Comparison of ENCODE assay signal across 8 mouse cellular contexts in the genomic region with DNA sequence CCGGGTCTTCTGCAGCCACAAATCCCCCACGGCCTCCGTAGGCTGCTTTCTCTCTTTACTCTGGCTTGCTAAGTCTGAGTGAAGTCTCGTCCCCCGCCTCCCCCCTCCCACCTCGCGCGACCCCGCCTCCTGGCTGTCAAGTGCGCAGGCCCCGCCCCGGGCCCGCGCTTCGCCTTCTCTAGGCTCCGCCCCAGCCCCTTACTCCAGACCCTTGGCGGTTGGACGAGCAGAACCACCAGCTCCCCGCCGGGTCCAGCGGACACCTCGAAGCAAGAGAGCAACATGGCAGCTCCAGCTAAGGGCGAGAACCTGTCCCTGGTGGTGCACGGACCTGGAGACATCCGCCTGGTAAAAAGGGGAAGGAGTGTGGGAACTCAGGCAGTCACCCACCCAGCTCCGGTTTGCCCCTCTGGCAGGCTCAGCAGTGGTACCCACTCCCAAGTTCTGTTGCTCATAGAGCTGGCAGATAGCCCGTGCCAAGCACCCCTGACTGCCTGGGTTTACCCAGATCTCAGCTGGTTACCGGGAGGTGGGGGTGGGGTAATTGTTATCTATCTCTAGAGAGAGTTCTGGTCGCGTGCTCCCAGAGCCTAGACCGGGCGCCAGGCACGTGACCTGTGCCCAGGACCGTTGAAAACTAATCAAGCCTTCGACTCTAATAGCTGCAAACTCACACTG. TPM values are rescaled to one million over a fixed set of nuclear protein-coding genes. Genes with fewer than 3 reads are reported as not detected.
DNase-seq lines count a peak whose midpoint lies in the region; ATAC-seq and TF ChIP-seq lines count a peak whose summit lies in the region.

TSS of gene Sord (plus strand) at position 139 of the 678 bp plus-strand sequence.

- no peaks in the 10 kb centered on the region for H3K27me3 ChIP-seq in CH12.LX (replicated peaks)
- H3K27me3 ChIP-seq in forebrain, embryonic 11.5 days (ENCODE audit: control insufficient read depth, insufficient read depth, low read length) = no peaks in the 10 kb centered on the region
- no peaks in the 10 kb centered on the region for H3K27me3 ChIP-seq in heart, embryonic 15.5 days
- no peaks in the 10 kb centered on the region for H3K27me3 ChIP-seq in liver, embryonic 13.5 days
- H3K27me3 ChIP-seq in stomach, embryonic 14.5 days (ENCODE audit: control insufficient read depth, insufficient read depth, low read length) = no peaks in the 10 kb centered on the region

- no peak; the same call in 1 of the 2 replicates for TF ChIP-seq POLR2A in CH12.LX (IDR thresholded peaks at IDR 0.05; ENCODE audit: low read depth, low read length)

- WGBS in forebrain, embryonic 11.5 days = under 1% methylated on average over 35 of the region's 35 CpGs
- WGBS in heart, embryonic 15.5 days = 1% methylated on average over 35 of the region's 35 CpGs
- WGBS in liver, embryonic 13.5 days (ENCODE audit: insufficient replicate concordance) = under 1% methylated on average over 35 of the region's 35 CpGs
- WGBS in stomach, embryonic 14.5 days = under 1% methylated on average over 35 of the region's 35 CpGs

- H3K79me2 ChIP-seq in CH12.LX (replicated peaks; ENCODE audit: control insufficient read depth, extremely low read depth, insufficient read depth, poor library complexity, severe bottlenecking) = no peaks in the 10 kb centered on the region

- no peak within 1 kb of the TSS for H3K27ac ChIP-seq in CH12.LX (ENCODE audit: insufficient read depth, low read depth)
- H3K27ac ChIP-seq in forebrain, embryonic 11.5 days (ENCODE audit: low read depth, low read length) = peak within 1 kb of the TSS; percentile 58; the same call in 1 of the 2 replicates
- peak within 1 kb of the TSS; percentile 76 for H3K27ac ChIP-seq in heart, embryonic 15.5 days
- peak within 1 kb of the TSS; percentile 90 for H3K27ac ChIP-seq in liver, embryonic 13.5 days
- no peak within 1 kb of the TSS for H3K27ac ChIP-seq in stomach, embryonic 14.5 days (ENCODE audit: low read length)

- H3K4me3 ChIP-seq in CH12.LX (replicated peaks in 1 of 3; ENCODE audit: low read depth in 2 of 3, low read length in 2 of 3, poor library complexity in 1 of 3) = peak within 1 kb of the TSS; percentile 63 to 75 (median 73)
- peak within 1 kb of the TSS; percentile 51 for H3K4me3 ChIP-seq in forebrain, embryonic 11.5 days (ENCODE audit: low read depth, low read length)
- peak within 1 kb of the TSS; percentile 66 for H3K4me3 ChIP-seq in heart, embryonic 15.5 days
- H3K4me3 ChIP-seq in liver, embryonic 13.5 days (replicated peaks) = peak within 1 kb of the TSS; percentile 76
- peak within 1 kb of the TSS; percentile 56 for H3K4me3 ChIP-seq in stomach, embryonic 14.5 days (ENCODE audit: low read depth, low read length)

- in situ Hi-C loops in CH12.LX (cut with MboI; ENCODE audit: low pct_ligation_motif_present, low pct_unique_long_range_greater_than_20kb, low sequenced_read_pairs) = no loop called here

- DNase-seq in CH12.LX (ENCODE audit: extremely low read depth) = peak; percentile 58
- DNase-seq in c-Kit-positive CD71-negative TER-119-negative erythroid progenitor cells, embryonic 14.5 days (ENCODE audit: low read depth) = peak; percentile 53
- peak; percentile 97 for DNase-seq in forebrain, embryonic 11.5 days (ENCODE audit: low spot score)
- peak; percentile 89 for DNase-seq in kidney, postnatal 14 days
- DNase-seq in liver, embryonic 13.5 days = peak; percentile 63
- peak; percentile 41 to 49 for DNase-seq in natural killer cell, adult 2 months (ENCODE audit: low spot score in 2 of 2)

- TF ChIP-seq EP300 in CH12.LX (IDR thresholded peaks at IDR 0.05; ENCODE audit: low read length) = no peak

- H3K9ac ChIP-seq in CH12.LX (ENCODE audit: insufficient read depth, low read depth) = peak within 1 kb of the TSS; percentile 45
- H3K9ac ChIP-seq in forebrain, embryonic 11.5 days (ENCODE audit: low read length) = peak within 1 kb of the TSS; percentile 51
- H3K9ac ChIP-seq in heart, embryonic 15.5 days = peak within 1 kb of the TSS; percentile 63
- peak within 1 kb of the TSS; percentile 85 for H3K9ac ChIP-seq in liver, embryonic 13.5 days
- peak within 1 kb of the TSS; percentile 25; the same call in 1 of the 2 replicates for H3K9ac ChIP-seq in stomach, embryonic 14.5 days (replicated peaks; ENCODE audit: low read depth, low read length)

- dilution Hi-C loops in CH12.LX (cut with MboI; ENCODE audit: extremely low pct_ligation_motif_present, extremely low pct_unique_long_range_greater_than_20kb, low sequenced_read_pairs) = no loop called here

- H3K9me3 ChIP-seq in CH12.LX (replicated peaks; ENCODE audit: low read length) = no peaks in the 10 kb centered on the region
- H3K9me3 ChIP-seq in forebrain, embryonic 11.5 days (ENCODE audit: control insufficient read depth, low read length) = no peaks in the 10 kb centered on the region
- H3K9me3 ChIP-seq in heart, embryonic 15.5 days (replicated peaks) = no peaks in the 10 kb centered on the region
- no peaks in the 10 kb centered on the region for H3K9me3 ChIP-seq in liver, embryonic 13.5 days (replicated peaks)
- no peaks in the 10 kb centered on the region for H3K9me3 ChIP-seq in stomach, embryonic 14.5 days (ENCODE audit: control insufficient read depth, low read depth, low read length)

- peaks cover 8 to 13% of the 10 kb centered on the region in 2 experiments; a peak in 3 of 4 replicates for H3K4me1 ChIP-seq in CH12.LX (ENCODE audit: control insufficient read depth in 1 of 2, insufficient read depth in 2 of 2)
- H3K4me1 ChIP-seq in forebrain, embryonic 11.5 days (replicated peaks; ENCODE audit: control insufficient read depth, insufficient read depth, low read length) = no peaks in the 10 kb centered on the region; the same call in 1 of the 2 replicates
- H3K4me1 ChIP-seq in heart, embryonic 15.5 days (replicated peaks) = peaks cover 17% of the 10 kb centered on the region
- peaks cover 68% of the 10 kb centered on the region for H3K4me1 ChIP-seq in liver, embryonic 13.5 days (replicated peaks)
- 0 out of 2 replicates have a peak, but pooled peaks cover 2% of the 10 kb centered on the region for H3K4me1 ChIP-seq in stomach, embryonic 14.5 days (ENCODE audit: control insufficient read depth, insufficient read depth, low read length)

- H3K36me3 ChIP-seq in CH12.LX (replicated peaks in 1 of 2; ENCODE audit: control insufficient read depth in 1 of 2, insufficient read depth in 1 of 2, low read length in 1 of 2) = no peaks in the 10 kb centered on the region
- no peaks in the 10 kb centered on the region for H3K36me3 ChIP-seq in forebrain, embryonic 11.5 days (ENCODE audit: control insufficient read depth, insufficient read depth, low read length)
- H3K36me3 ChIP-seq in heart, embryonic 15.5 days = no peaks in the 10 kb centered on the region
- no peaks in the 10 kb centered on the region for H3K36me3 ChIP-seq in liver, embryonic 13.5 days
- no peaks in the 10 kb centered on the region for H3K36me3 ChIP-seq in stomach, embryonic 14.5 days (ENCODE audit: control insufficient read depth, insufficient read depth, low read length)

- peak within 1 kb of the TSS; percentile 66 for H3K4me2 ChIP-seq in CH12.LX (ENCODE audit: insufficient read depth, low read depth, poor library complexity, severe bottlenecking)
- peak within 1 kb of the TSS; percentile 60 for H3K4me2 ChIP-seq in forebrain, embryonic 11.5 days (ENCODE audit: low read depth, low read length, severe bottlenecking)
- H3K4me2 ChIP-seq in heart, embryonic 15.5 days = peak within 1 kb of the TSS; percentile 81
- peak within 1 kb of the TSS; percentile 86 for H3K4me2 ChIP-seq in liver, embryonic 13.5 days
- H3K4me2 ChIP-seq in stomach, embryonic 14.5 days (replicated peaks; ENCODE audit: low read depth, low read length) = peak within 1 kb of the TSS; percentile 93

- no peak for TF ChIP-seq CTCF in CH12.LX (conservative IDR thresholded peaks at IDR 0.05 in 1 of 2, IDR thresholded peaks at IDR 0.05 in 1 of 2; ENCODE audit: low read depth in 2 of 2, low read length in 2 of 2)

- no peak for TF ChIP-seq RAD21 in CH12.LX (IDR thresholded peaks at IDR 0.05; ENCODE audit: low read depth, low read length)

- ATAC-seq in forebrain, embryonic 11.5 days (replicated peaks; ENCODE audit: low FRiP score) = peak; percentile 96
- peak; percentile 93 for ATAC-seq in heart, embryonic 15.5 days (replicated peaks; ENCODE audit: insufficient number of reproducible peaks, insufficient read depth, low FRiP score, low read depth)
- peak; percentile 94 for ATAC-seq in liver, embryonic 13.5 days (ENCODE audit: low read depth)
- ATAC-seq in stomach, embryonic 14.5 days (ENCODE audit: insufficient number of reproducible peaks, insufficient read depth, low FRiP score, low read depth) = peak; percentile 93

TF ChIP-seq in CH12.LX, 34 proteins besides CTCF, POLR2A, EP300 and RAD21 (continues in another document):
- TF ChIP-seq ZKSCAN1 (IDR thresholded peaks at IDR 0.05; ENCODE audit: borderline replicate concordance, low read depth, low read length) = no peak
- TF ChIP-seq GABPA (IDR thresholded peaks at IDR 0.05; ENCODE audit: insufficient replicate concordance, low read depth, low read length) = no peak
- no peak for TF ChIP-seq MAFK (IDR thresholded peaks at IDR 0.05; ENCODE audit: insufficient replicate concordance, low read length)
- peak; percentile 77 for TF ChIP-seq USF1 (IDR thresholded peaks at IDR 0.05; ENCODE audit: low read depth, low read length)
- TF ChIP-seq ELF1 (IDR thresholded peaks at IDR 0.05; ENCODE audit: low read depth, low read length) = no peak
- TF ChIP-seq ZNF384 (IDR thresholded peaks at IDR 0.05; ENCODE audit: low read depth, low read length) = peak; percentile 2; the same call in 1 of the 2 replicates
- peak; percentile 80 for TF ChIP-seq MAZ (IDR thresholded peaks at IDR 0.05; ENCODE audit: low read depth, low read length)
- peak; percentile 99 for TF ChIP-seq BHLHE40 (IDR thresholded peaks at IDR 0.05; ENCODE audit: low read depth, low read length)
- TF ChIP-seq MXI1 (IDR thresholded peaks at IDR 0.05; ENCODE audit: low read depth, low read length) = peak; percentile 20; the same call in 1 of the 2 replicates
- peak; percentile 62 for TF ChIP-seq NRF1 (IDR thresholded peaks at IDR 0.05; ENCODE audit: low read depth, low read length)
- TF ChIP-seq ZC3H11A (IDR thresholded peaks at IDR 0.05; ENCODE audit: low read depth, low read length) = no peak
- 0 out of 2 replicates have a peak, but pooled peaks have one; percentile 27 for TF ChIP-seq RCOR1 (conservative IDR thresholded peaks at IDR 0.05; ENCODE audit: low read depth, low read length)
- TF ChIP-seq CHD1 (IDR thresholded peaks at IDR 0.05; ENCODE audit: low read depth, low read length) = no peak

RNA-seq across cellular contexts. Expression of gene Sord, which starts in this region (rescaled TPM):
- total RNA-seq in CH12.LX (2012; rRNA removed) (14.9 and 20.3 TPM in 2 replicates), CH12.LX (2014; rRNA removed) (18.2 and 19.2 TPM in 2 replicates)
- 29.2 and 29.9 TPM in 2 replicates for polyA plus RNA-seq in CH12.LX (2012; ENCODE audit: insufficient read length, low read depth)
- polyA plus RNA-seq in forebrain, embryonic 11.5 days (2014; fragmentation: Nextera tagmentation; extraction: Ambion mirVana) = 28.4 and 31.7 TPM in 2 replicates
- 56.4 TPM in 2 replicates for polyA plus RNA-seq in heart, embryonic 15.5 days (2015; fragmentation: Nextera tagmentation; extraction: Ambion mirVana)
- 146 and 178 TPM in 2 replicates for polyA plus RNA-seq in liver, embryonic 13.5 days (2015; fragmentation: Nextera tagmentation; extraction: Ambion mirVana)
- 28.3 and 30.0 TPM in 2 replicates for polyA plus RNA-seq in stomach, embryonic 14.5 days (2014; fragmentation: Nextera tagmentation; extraction: Ambion mirVana)

Comparison
In these comparisons a context has a peak if more than half of its experiments do, and no peak if none do; other contexts are left out.
1. DNase-seq: peak in every context shown above with its lines; median percentile 97 in forebrain, embryonic 11.5 days; 89 in kidney, postnatal 14 days; 63 in liver, embryonic 13.5 days; 58 in CH12.LX; 53 in c-Kit-positive CD71-negative TER-119-negative erythroid progenitor cells, embryonic 14.5 days; 45 in natural killer cell, adult 2 months.
2. H3K27ac ChIP-seq: peak in forebrain, embryonic 11.5 days (single experiment), heart, embryonic 15.5 days (single experiment) and liver, embryonic 13.5 days (single experiment); none in CH12.LX (single experiment) and stomach, embryonic 14.5 days (single experiment).
3. H3K9ac ChIP-seq: peak in every context shown above with its lines; median percentile 85 in liver, embryonic 13.5 days; 63 in heart, embryonic 15.5 days; 51 in forebrain, embryonic 11.5 days; 45 in CH12.LX; 25 in stomach, embryonic 14.5 days.
4. Peak in every context shown above with its lines, with median percentiles within 50 percentile points of each other: H3K4me2 ChIP-seq, H3K4me3 ChIP-seq and ATAC-seq.